Mouse (Mus musculus) monocyte, adult 5-6 weeks (primary cell): ENCODE data around the gene Ror1. TPM values are rescaled to one million over a fixed set of nuclear protein-coding genes. Genes with fewer than 3 reads are reported as not detected.

ENCODE experiments used
- ATAC-seq: fragments of 153-309, 156-312 bp; replicated peaks from 2 replicates; pipeline ENCODE4 v1.8.0; 2017; ENCODE audit warnings: mild to moderate bottlenecking; ENCODE audit not compliant: low TSS enrichment, insufficient number of reproducible peaks, severe bottlenecking, poor library complexity, low FRiP score
- total RNA-seq: library from RNA; stranded (forward); fragments of 200-1000, 200-491, 200-594 nt; gene quantifications from 3 replicates; pipeline ENCODE4 v1.2.3, GENCODE M21; 2017

The Ror1 gene
- total RNA-seq, 1 experiment from 2014 or later: not detected

DNA sequence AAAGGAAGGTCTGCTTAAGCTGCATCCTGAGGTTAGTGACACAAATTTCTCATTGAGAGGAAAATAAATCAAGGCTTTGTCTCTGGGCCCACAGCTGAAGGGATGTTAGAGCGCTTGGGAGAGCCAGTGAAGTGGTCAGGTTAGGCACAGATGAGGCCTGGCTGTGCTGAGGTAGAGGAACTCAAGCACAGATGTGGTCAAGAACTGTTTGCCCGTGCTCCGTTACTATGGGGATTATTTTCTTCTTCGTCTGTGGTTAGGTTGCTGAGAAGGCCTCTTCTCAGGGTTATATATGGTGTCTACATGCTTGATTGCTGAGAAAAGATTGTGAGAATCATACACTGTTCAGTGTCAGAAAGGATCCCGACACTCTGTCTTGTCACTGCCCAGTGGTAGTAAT, 134.7 kb downstream of the Ror1 start:
- no peak for ATAC-seq

DNA sequence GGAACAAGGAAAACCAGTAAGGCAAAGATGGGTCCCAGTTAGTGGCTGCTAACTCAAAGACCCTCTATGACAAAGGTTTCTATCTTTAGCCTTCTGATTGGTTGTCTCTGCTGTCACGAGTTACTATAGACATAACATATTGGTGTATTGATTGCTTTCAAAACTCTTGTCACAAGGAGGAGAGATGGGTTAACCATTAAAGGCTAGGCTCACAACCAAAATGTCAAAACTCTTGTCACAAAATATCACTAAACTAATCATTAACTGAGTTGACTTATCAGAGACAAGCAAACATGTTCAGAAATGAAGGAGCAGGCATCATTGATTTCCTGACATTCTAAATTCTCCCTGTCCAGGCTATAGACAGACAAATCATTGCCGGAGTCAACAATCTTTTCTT, 135.4 kb downstream of the Ror1 start:
- ATAC-seq: no peak

- no peak for ATAC-seq
Observed at GRCm38 (mm10) chr4:100231906-100232305, 136.3 kb downstream of the Ror1 start.

- ATAC-seq: no peak
Observed at GRCm38 (mm10) chr4:100232541-100232940, 136.9 kb downstream of the Ror1 start.

- no peak for ATAC-seq
Observed at GRCm38 (mm10) chr4:100233770-100234169, 138.2 kb downstream of the Ror1 start.

DNA sequence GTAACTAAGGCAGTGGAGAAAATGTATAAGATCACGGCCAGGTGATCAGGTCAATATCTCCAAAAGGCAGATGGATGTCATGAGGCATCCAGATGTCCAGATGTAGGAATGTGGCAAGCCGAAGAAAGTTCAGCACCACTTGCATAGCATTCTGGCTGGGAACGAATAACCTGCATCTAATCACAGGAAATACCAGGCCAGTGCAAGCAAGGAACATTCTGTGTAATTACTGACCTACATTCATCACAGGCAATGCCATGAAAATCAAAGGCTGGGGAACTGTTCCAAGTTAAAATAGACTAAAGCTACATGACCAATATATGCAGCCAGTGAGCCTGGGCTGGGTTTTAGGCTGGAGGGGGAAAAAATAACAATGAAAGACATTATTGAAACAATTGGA, 140.7 kb downstream of the Ror1 start:
- ATAC-seq: no peak

DNA sequence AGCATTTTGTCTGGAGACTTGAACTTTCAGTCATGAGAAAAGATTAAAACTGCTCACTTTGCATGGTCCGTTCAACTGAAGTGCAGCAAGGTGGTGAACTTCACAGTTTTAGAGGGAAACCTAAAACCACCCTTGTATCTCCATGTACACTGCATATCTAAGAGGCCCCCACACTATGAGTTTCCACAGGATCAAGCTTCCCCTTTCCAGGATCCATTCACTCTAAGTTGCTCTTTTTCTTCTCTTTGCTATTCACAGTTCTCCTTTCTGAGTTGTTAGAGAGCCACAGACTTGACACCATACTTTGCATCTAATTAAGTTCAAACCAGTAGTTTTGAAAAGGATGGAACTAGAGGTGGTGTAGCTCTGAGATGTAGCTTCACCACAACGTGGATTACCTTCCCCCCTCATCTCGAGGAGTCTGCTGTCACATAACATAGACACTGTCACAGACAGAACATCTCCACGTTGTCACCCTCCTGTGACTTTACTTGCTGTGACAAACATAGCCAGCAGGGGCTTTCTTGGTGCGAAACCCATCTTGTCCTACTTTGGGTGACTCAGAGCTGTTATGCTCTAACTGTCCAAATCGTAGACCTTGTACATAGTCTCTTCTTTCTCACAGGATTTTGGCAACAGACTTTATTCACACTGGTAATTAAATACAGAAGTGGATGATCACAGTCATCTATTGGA, 146.6 kb downstream of the Ror1 start:
- no peak for ATAC-seq

DNA sequence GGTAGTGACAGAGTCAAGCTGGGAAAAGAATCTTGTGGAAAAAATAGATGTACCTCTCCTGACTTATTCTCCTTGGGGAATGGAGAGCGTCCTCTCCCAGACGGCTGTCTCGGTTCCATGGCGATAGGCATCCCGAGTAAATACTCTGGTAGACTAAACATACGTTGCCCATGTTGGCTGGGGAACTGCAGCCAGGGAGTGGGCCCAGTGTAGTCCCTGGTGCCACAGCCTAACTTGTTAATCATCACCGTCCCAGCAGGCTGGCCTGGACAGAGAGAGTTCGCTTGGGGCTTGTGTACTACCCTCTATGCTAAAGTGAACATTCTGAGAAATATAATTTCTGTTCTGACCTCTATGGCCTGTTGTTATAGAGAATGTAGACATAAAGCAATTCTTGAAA, 148.7 kb downstream of the Ror1 start:
- ATAC-seq: no peak

GRCm38 (mm10) chr4:100244701-100245100, 149.1 kb downstream of the Ror1 start:
- ATAC-seq: no peak

DNA sequence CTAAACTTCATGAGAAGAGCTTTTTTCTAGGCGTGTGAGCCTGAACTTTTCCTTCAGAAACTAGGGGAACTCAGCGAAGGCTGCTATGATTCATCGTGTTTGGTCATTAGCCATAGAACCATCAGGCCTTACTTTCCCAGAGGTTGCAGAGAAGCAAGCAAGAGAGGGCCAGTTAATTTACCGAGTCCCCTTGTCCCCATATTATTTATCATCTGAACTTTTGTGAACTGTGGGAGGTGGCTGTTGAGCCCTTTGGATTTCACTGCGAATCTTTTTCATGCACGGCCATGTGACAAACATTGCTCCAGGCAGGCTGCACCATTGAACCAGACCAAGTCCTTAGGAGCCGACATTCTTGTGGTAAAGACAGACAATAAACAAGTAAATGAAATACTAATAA, 152.2 kb downstream of the Ror1 start:
- ATAC-seq: no peak

GRCm38 (mm10) chr4:100248273-100248672, 152.7 kb downstream of the Ror1 start:
- ATAC-seq: no peak

DNA sequence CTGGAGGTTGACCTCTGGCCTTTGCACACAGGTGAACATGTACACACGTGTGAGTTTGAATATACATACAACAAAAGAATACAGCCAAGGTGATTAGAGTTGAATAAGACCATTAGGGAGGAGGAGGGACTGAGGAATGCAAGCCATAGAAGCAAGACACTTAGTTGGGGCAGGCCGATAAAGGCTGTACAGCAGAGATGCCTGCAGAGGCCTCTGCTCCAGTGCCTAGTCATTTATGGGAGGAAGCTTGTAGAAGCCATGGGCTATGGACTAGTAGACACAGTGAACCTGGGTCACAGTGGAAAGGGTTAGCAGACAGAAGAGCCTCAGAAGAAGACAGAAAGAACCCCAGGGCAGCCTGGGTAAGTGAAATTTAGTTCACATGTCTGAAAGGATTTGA, 155.7 kb downstream of the Ror1 start:
- no peak for ATAC-seq

DNA sequence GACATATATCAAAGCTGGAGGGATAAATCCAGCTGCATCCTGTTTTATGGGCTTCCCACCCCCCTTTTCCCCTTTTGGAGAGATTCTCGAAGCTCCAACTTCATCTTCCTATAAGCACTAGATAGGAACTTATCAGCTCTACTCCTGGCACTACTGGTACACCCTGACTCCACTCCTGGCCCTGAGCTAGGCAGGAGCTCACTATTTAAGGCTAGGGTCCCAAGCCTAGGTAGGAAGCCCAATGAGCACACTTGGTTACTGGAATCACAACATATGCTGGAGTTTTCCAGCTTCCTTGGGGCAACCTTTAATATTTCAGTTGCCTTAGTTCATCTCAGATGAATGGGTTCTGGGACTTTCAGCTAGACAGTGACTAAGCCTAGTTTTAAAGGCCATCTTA, 156.5 kb downstream of the Ror1 start:
- no peak for ATAC-seq

DNA sequence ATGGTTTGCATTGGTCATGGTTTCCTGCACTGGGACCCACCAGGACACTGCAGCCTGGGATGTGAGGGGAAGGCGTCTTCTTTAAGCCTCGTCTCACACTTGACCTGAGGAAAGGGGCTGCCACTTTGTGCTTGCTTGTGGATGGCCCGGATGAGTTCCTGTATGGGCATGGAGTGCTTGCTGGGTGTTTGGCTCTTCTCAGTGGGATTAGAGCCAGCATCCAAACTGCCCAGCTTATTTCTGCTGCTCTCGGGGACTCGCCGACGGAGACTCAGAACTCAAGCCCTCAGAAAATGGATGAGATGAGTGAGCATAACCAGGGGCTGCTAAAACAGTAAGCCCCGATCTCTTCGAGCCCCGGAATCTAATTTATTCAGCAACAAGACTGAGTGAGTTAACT, 157.1 kb downstream of the Ror1 start:
- no peak for ATAC-seq

- no peak for ATAC-seq
Observed at GRCm38 (mm10) chr4:100253401-100253800, 157.8 kb downstream of the Ror1 start.

DNA sequence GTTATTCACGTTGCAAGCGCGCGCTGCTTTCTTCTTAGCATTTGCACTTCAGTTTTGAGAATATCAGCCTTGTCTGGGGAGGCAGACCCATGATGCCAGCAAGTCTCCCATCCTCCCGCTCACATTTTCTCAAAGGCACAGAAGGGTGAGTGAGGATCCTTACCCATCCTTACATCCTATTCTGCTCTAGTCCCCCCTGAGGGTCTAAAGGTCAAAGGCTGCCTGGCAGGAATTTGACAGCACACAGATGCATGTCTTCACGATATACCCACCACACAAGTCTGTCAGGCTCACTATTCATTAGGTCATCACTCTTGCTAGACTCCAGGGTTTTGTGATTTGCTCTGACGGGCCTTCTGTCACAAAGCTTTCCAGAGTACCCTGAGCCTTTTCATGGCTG, 158.2 kb downstream of the Ror1 start:
- ATAC-seq: no peak

- ATAC-seq: no peak
Observed at GRCm38 (mm10) chr4:100258462-100258861, 162.9 kb downstream of the Ror1 start.

GRCm38 (mm10) chr4:100263917-100264316, 168.3 kb downstream of the Ror1 start:
- ATAC-seq: no peak

DNA sequence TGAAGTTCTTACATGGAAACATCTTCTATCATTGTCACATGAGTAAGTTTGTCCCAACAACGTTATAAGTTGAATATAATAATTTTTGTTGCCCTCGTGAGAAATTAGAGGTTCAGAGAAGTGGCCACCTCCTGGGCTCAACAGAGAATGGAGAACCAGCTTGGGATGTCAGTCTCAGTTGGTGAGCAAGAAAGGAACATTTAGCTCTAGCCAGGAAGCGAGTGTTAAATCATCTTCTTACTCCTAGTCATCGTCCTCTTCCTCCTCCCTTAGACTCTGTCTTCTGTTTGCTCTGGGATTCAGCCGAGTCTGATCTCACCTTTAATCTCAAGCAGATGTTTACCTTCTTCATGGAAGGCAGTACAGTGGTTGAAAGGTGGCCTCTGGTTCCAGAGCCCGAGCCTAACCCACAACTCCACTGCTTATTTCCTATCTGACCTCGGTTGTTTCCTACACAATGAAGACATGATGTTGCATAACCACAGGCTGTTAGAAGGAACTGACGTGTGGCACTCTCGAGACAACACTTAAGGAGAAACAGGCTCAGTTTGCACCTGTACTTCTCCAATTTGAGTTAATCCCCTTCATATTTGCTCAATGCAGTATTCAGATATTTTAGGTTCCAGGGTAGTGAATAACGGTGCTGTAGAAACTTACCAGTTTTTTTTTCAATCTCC, 175.6 kb downstream of the Ror1 start:
- ATAC-seq: no peak

DNA sequence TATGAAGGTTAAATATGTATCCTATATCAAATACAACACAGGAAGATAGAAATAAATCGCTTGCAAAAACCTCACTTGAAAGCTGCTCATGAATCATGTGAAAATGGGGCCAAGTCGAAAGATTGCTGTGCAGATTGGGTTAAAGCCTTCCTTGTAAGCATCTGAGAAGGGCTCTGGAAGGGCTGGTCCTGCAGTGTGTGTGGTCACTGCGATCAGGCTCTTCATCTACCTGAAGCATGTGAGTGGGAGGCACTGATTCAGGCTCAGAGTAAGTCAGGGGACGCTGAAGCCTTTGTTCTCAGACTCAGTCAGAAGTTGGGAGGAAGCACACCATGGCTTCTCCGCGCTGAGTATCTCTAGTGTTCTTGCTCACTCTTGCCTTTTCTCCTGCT, 176.1 kb downstream of the Ror1 start:
- no peak for ATAC-seq

GRCm38 (mm10) chr4:100273356-100273755, 177.8 kb downstream of the Ror1 start:
- no peak for ATAC-seq
